Mouse (Mus musculus) midbrain, embryonic 11.5 days (tissue): Measurements from ENCODE around the gene Erh. TPM values are rescaled to one million over a fixed set of nuclear protein-coding genes. Genes with fewer than 3 reads are reported as not detected.

Source experiments
- ATAC-seq: fragments of 200-750 bp; cut with Nextera tagmentation; 2 replicates; pipeline ENCODE4 v1.8.0; 2017; ENCODE audit warnings: moderate TSS enrichment, moderate library complexity; ENCODE audit not compliant: low FRiP score
- DNase-seq: peaks from one replicate; pipeline ENCODE4 v3.0.0; 2015; ENCODE audit warnings: low spot score; ENCODE audit errors: missing footprints
- H3K27ac ChIP-seq: fragments of 300-500 bp; sonication (generic); 2 replicates; pipeline ENCODE4 v1.5.1; 2014; ENCODE audit warnings: low read depth, low read length
- H3K27me3 ChIP-seq: fragments of 300-500 bp; sonication (generic); 2 replicates; pipeline ENCODE4 v1.6.1; 2014; ENCODE audit warnings: mild to moderate bottlenecking, low read length, moderate library complexity, mixed read lengths; ENCODE audit not compliant: control insufficient read depth, insufficient read depth
- H3K36me3 ChIP-seq: fragments of 300-500 bp; sonication (generic); 2 replicates; pipeline ENCODE4 v1.6.1; 2014; ENCODE audit warnings: mild to moderate bottlenecking, low read length, moderate library complexity, mixed read lengths; ENCODE audit not compliant: control insufficient read depth, insufficient read depth
- H3K4me1 ChIP-seq: fragments of 300-500 bp; sonication (generic); 2 replicates; pipeline ENCODE4 v1.6.1; 2014; ENCODE audit warnings: low read length; ENCODE audit not compliant: control insufficient read depth, insufficient read depth
- H3K4me2 ChIP-seq: fragments of 300-500 bp; sonication (generic); 2 replicates; pipeline ENCODE4 v1.6.1; 2014; ENCODE audit warnings: mild to moderate bottlenecking, moderate library complexity
- H3K4me3 ChIP-seq: fragments of 300-500 bp; sonication (generic); 2 replicates; pipeline ENCODE4 v1.5.1; 2014; ENCODE audit warnings: low read depth, low read length
- H3K9ac ChIP-seq: fragments of 300-500 bp; sonication (generic); 2 replicates; pipeline ENCODE4 v1.6.1; 2014; ENCODE audit warnings: low read length
- H3K9me3 ChIP-seq: fragments of 300-500 bp; sonication (generic); 2 replicates; pipeline ENCODE4 v1.6.1; 2016; ENCODE audit warnings: low read length; ENCODE audit not compliant: control insufficient read depth
- WGBS: fragments of 180-500 bp; shearing (Covaris S2); extraction: QIAGEN DNeasy Blood & Tissue Kit; methylation state at CpG from one replicate; pipeline ENCODE4 v1.1.7; 2014; 5-methylcytosine and 5-hydroxymethylcytosine counted together
- polyA plus RNA-seq: library from polyadenylated mRNA; unstranded; fragments of >200 nt; fragmentation: Nextera tagmentation; extraction: Ambion mirVana; gene quantifications from 2 replicates; pipeline ENCODE4 v1.2.1, GENCODE M21; 2014

Gene Erh
- polyA plus RNA-seq, 1 experiment from 2014 or later: 378 TPM

DNA sequence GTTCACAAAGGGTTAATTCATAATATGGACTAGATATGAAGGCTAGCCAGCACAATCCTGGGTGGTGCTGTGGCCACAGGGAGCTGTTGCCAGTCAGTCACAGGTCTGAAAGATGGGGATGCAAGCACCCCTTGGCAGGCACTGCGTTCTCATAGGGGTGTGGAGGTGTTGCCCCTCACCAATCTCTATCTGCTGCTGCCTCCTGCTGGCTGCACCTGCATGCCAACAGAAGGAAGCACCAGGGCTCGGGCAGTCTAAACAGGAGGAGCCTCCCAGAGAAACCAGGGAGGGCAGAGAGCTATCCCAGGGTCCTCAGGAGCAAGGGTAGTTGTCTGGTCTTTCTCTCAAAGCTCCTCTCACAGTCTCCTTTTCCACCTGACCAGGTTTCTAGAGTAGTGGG, 59.2 kb downstream of the Erh start:
- Histone ChIP-seq H3K4me2 (no peak overlapping the region), H3K27ac (no peak overlapping the region), H3K27me3 (no peaks in the 10 kb centered on the region), H3K9me3 (no peaks in the 10 kb centered on the region), H3K9ac (no peak overlapping the region), H3K4me3 (no peak overlapping the region), H3K36me3 (peaks cover 3% of the 10 kb centered on the region), H3K4me1 (no peaks in the 10 kb centered on the region)
- WGBS: 36% methylated on average over 2 of the region's 2 CpGs
- DNase-seq (no peak), ATAC-seq (no peak)

Other genes with a start within 250 kb of the Erh start
- 12.9 and 13.5 TPM in 2 replicates for gene Dcaf5, start 207.7 kb downstream of the Erh start, polyA plus RNA-seq
- gene Exd2, start 181.2 kb downstream of the Erh start, polyA plus RNA-seq: 40.3 and 49.2 TPM in 2 replicates
- gene Galnt16, start 126.1 kb downstream of the Erh start, polyA plus RNA-seq: 13.1 and 14.0 TPM in 2 replicates
- 29.8 and 30.4 TPM in 2 replicates for gene Slc39a9, start 458 bp downstream of the Erh start, polyA plus RNA-seq
- 1.1 and 1.4 TPM in 2 replicates for gene Plekhd1, start 48.2 kb upstream of the Erh start, polyA plus RNA-seq
- 4.9 and 5.3 TPM in 2 replicates for gene Ccdc177, start 116.3 kb upstream of the Erh start, polyA plus RNA-seq
- gene Susd6, start 146.2 kb upstream of the Erh start, polyA plus RNA-seq: 18.4 and 19.0 TPM in 2 replicates